Mouse (Mus musculus): ENCODE data around the gene Clec12a.

- TF ChIP-seq CTCF (IDR thresholded peaks at IDR 0.05; ENCODE audit: insufficient read depth, low read depth, low read length) (no peak), POLR2A (IDR thresholded peaks at IDR 0.05; ENCODE audit: insufficient read depth, low read depth, low read length) (no peak)
These were observed 8.8 kb upstream of the Clec12a start for GRCm38 (mm10) chr6:129333674-129334078.
